Mouse (Mus musculus) CH12.LX (cell line): ENCODE measurements around the gene Jph2. TPM values are rescaled to one million over a fixed set of nuclear protein-coding genes. Genes with fewer than 3 reads are reported as not detected.

Experiments
- DNase-seq: peaks from one replicate; pipeline ENCODE4 v3.0.0-alpha.2; 2013; ENCODE audit errors: extremely low read depth
- H3K27ac ChIP-seq: 2 replicates; pipeline ENCODE4 v1.5.1; 2012; ENCODE audit warnings: low read depth, mild to moderate bottlenecking, control low read depth, moderate library complexity; ENCODE audit not compliant: insufficient read depth
- H3K27me3 ChIP-seq: replicated peaks from 2 replicates; pipeline ENCODE3; 2012; ENCODE audit warnings: inconsistent platforms
- H3K36me3 ChIP-seq, 2 experiments: replicated peaks in 1 of 2; 2 replicates each; pipeline versions ENCODE3 to v1.6.1; 2012; ENCODE audit warnings: inconsistent platforms in 1 of 2, low read length in 1 of 2, mild to moderate bottlenecking in 1 of 2, mixed read lengths in 1 of 2, moderate library complexity in 1 of 2; ENCODE audit not compliant: control insufficient read depth in 1 of 2, insufficient read depth in 1 of 2
- H3K4me1 ChIP-seq, 2 experiments: 2 replicates each; pipeline ENCODE4 v1.6.1; 2012; ENCODE audit warnings: inconsistent platforms in 1 of 2, moderate library complexity in 1 of 2; ENCODE audit not compliant: insufficient read depth in 2 of 2, control insufficient read depth in 1 of 2
- H3K4me2 ChIP-seq: 2 replicates; pipeline ENCODE4 v1.6.1; 2012; ENCODE audit warnings: low read depth, mild to moderate bottlenecking, control low read depth; ENCODE audit not compliant: poor library complexity, insufficient read depth, severe bottlenecking
- H3K4me3 ChIP-seq, 3 experiments: fragments of 150-350 bp in 1 of 3; sonication (generic) in 1 of 3; replicated peaks in 1 of 3; 2 replicates each; pipeline versions ENCODE3 to v1.5.1; 2011 to 2012; ENCODE audit warnings: low read depth in 2 of 3, low read length in 2 of 3, mild to moderate bottlenecking in 2 of 3, moderate library complexity in 2 of 3, control low read depth in 1 of 3, improper control_type of control experiment in 1 of 3, inconsistent platforms in 1 of 3, mixed read lengths in 1 of 3; ENCODE audit not compliant: poor library complexity in 1 of 3
- H3K79me2 ChIP-seq: replicated peaks from 2 replicates; pipeline ENCODE4 v1.6.1; 2012; ENCODE audit warnings: mild to moderate bottlenecking, moderate library complexity; ENCODE audit not compliant: control insufficient read depth, poor library complexity, insufficient read depth, severe bottlenecking; ENCODE audit errors: extremely low read depth
- H3K9ac ChIP-seq: 2 replicates; pipeline ENCODE4 v1.6.1; 2012; ENCODE audit warnings: low read depth, mild to moderate bottlenecking, control low read depth, moderate library complexity; ENCODE audit not compliant: insufficient read depth
- H3K9me3 ChIP-seq: replicated peaks from 2 replicates; pipeline ENCODE3; 2012; ENCODE audit warnings: low read length, inconsistent platforms, mixed read lengths
- BHLHE40 ChIP-seq: IDR thresholded peaks from 2 replicates; pipeline ENCODE4 v1.6.1; 2011; ENCODE audit warnings: mild to moderate bottlenecking, low read depth, low read length, improper control_type of control experiment
- CHD2 ChIP-seq: IDR thresholded peaks from 2 replicates; pipeline ENCODE4 v1.6.1; 2011; ENCODE audit warnings: low read length, improper control_type of control experiment
- E2F4 ChIP-seq: IDR thresholded peaks from 2 replicates; pipeline ENCODE4 v1.6.1; 2011; ENCODE audit warnings: low read depth, low read length, improper control_type of control experiment; ENCODE audit not compliant: insufficient replicate concordance
- ELF1 ChIP-seq: IDR thresholded peaks from 2 replicates; pipeline ENCODE4 v1.6.1; 2014; ENCODE audit warnings: low read depth, mild to moderate bottlenecking, inconsistent platforms, low read length, improper control_type of control experiment
- ETS1 ChIP-seq: conservative IDR thresholded peaks from 2 replicates; pipeline ENCODE4 v1.6.1; 2012; ENCODE audit warnings: low read depth, mild to moderate bottlenecking, inconsistent platforms, low read length, improper control_type of control experiment, moderate library complexity
- HCFC1 ChIP-seq: IDR thresholded peaks from 2 replicates; pipeline ENCODE4 v1.6.1; 2012; ENCODE audit warnings: low read depth, mild to moderate bottlenecking, inconsistent platforms, low read length, improper control_type of control experiment
- JUN ChIP-seq: IDR thresholded peaks from 2 replicates; pipeline ENCODE4 v1.6.1; 2011; ENCODE audit warnings: low read depth, mild to moderate bottlenecking, low read length, improper control_type of control experiment, moderate library complexity; ENCODE audit not compliant: insufficient read depth
- MAFK ChIP-seq: IDR thresholded peaks from 2 replicates; pipeline ENCODE4 v1.6.1; 2011; ENCODE audit warnings: low read length, improper control_type of control experiment; ENCODE audit not compliant: insufficient replicate concordance
- MEF2A ChIP-seq: IDR thresholded peaks from 2 replicates; pipeline ENCODE4 v1.6.1; 2014; ENCODE audit warnings: low read depth, mild to moderate bottlenecking, inconsistent platforms, low read length, improper control_type of control experiment, borderline replicate concordance
- NELFE ChIP-seq: IDR thresholded peaks from 2 replicates; pipeline ENCODE4 v1.6.1; 2011; ENCODE audit warnings: low read depth, low read length, improper control_type of control experiment
- NRF1 ChIP-seq: IDR thresholded peaks from 2 replicates; pipeline ENCODE4 v1.6.1; 2014; ENCODE audit warnings: low read depth, mild to moderate bottlenecking, inconsistent platforms, low read length, improper control_type of control experiment, moderate library complexity
- POLR2A ChIP-seq: IDR thresholded peaks from 2 replicates; pipeline ENCODE4 v1.6.1; 2011; ENCODE audit warnings: low read depth, mild to moderate bottlenecking, improper control_type of control experiment, low read length
- POLR2AphosphoS2 ChIP-seq: IDR thresholded peaks from 2 replicates; pipeline ENCODE4 v1.6.1; 2011; ENCODE audit warnings: low read depth, low read length, improper control_type of control experiment
- SIN3A ChIP-seq: IDR thresholded peaks from 2 replicates; pipeline ENCODE4 v1.6.1; 2012; ENCODE audit warnings: low read length, improper control_type of control experiment, inconsistent platforms
- SMC3 ChIP-seq: IDR thresholded peaks from 2 replicates; pipeline ENCODE4 v1.6.1; 2011; ENCODE audit warnings: low read depth, low read length, improper control_type of control experiment
- TCF12 ChIP-seq: IDR thresholded peaks from 2 replicates; pipeline ENCODE4 v1.6.1; 2014; ENCODE audit warnings: low read depth, mild to moderate bottlenecking, inconsistent platforms, low read length, improper control_type of control experiment
- UBTF ChIP-seq: IDR thresholded peaks from 2 replicates; pipeline ENCODE4 v1.6.1; 2012; ENCODE audit warnings: low read depth, mild to moderate bottlenecking, inconsistent platforms, low read length, improper control_type of control experiment, moderate library complexity
- USF2 ChIP-seq: conservative IDR thresholded peaks from 2 replicates; pipeline ENCODE4 v1.6.1; 2011; ENCODE audit warnings: low read depth, low read length, improper control_type of control experiment
- ZMIZ1 ChIP-seq: IDR thresholded peaks from 2 replicates; pipeline ENCODE4 v1.6.1; 2012; ENCODE audit warnings: low read depth, mild to moderate bottlenecking, inconsistent platforms, low read length, improper control_type of control experiment
- ZNF384 ChIP-seq: IDR thresholded peaks from 2 replicates; pipeline ENCODE4 v1.6.1; 2012; ENCODE audit warnings: low read depth, low read length, improper control_type of control experiment, inconsistent platforms
- dilution Hi-C: fragments of 300-500 bp; cut with MboI; formaldehyde crosslinking; loops from 2 replicates; pipeline ENCODE4 v1.14.3; 2020; ENCODE audit warnings: low sequenced_read_pairs; ENCODE audit not compliant: extremely low pct_unique_long_range_greater_than_20kb, extremely low pct_ligation_motif_present
- in situ Hi-C: fragments of 300-500 bp; cut with MboI; formaldehyde crosslinking; loops from 3 replicates; pipeline ENCODE4 v1.14.3; 2019; ENCODE audit warnings: low sequenced_read_pairs, low pct_ligation_motif_present, low pct_unique_long_range_greater_than_20kb, mixed read lengths
- polyA plus RNA-seq: library from polyadenylated mRNA; unstranded; fragments of >175 nt; gene quantifications from 2 replicates; pipeline ENCODE4 v1.2.1, GENCODE M21; 2012; ENCODE audit warnings: low read depth; ENCODE audit not compliant: insufficient read length
- total RNA-seq, 2 experiments: library from RNA; depleted of rRNA; stranded (reverse); fragments of 300-350 nt in 1 of 2; fragments of >200 nt in 1 of 2; gene quantifications; 2 replicates each; pipeline ENCODE4 v1.2.3; 2012 to 2014

Jph2 gene
- total and polyA plus RNA-seq, 3 experiments = not detected

DNA sequence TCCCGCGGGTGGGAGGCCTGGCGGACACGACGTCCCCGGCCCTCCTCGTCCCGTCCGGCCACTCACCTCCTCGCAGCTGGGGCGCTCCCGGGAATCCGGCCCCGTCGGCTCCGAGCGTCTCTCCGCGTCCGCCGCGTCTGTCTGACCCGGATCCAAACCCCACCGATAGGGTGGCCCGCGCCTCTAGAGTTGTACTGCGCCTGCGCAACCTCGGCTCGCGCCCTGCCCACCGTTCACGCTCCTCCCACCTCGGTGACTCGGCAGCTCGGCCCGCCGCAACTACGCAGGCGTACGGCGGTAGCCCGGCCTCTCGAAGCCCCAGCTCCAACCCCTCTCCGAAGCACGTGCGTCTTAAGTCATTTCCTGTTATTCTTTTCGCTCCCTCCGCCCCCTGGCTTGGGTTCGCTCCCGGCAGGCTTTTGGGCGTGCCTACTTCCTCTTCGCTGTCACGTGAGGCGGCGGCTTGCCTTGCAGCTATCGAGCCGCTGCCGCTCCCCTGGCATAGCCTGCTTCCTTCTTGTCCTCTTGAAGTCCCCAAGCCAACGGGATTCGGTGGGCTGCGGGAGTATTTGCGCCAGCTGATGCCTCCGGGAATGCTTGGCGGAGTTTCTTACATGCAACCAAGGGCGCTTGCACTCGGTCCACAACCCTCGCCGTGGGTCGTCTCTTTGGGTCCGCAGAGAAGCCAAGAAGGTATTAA is 21.7 kb upstream of the Jph2 start (continued):
- TF ChIP-seq ZNF384 (peak; percentile 45; the same call in 1 of the 2 replicates), POLR2AphosphoS2 (peak; percentile 70; the same call in 1 of the 2 replicates), ETS1 (peak; percentile 80), MEF2A (no peak; the same call in 1 of the 2 replicates), SMC3 (no peak), SIN3A (peak; percentile 98), JUN (no peak), ZMIZ1 (peak; percentile 79), TCF12 (peak; percentile 63), E2F4 (no peak)

- DNase-seq = peak; percentile 41
- TF ChIP-seq SIN3A (no peak; the same call in 1 of the 2 replicates), NELFE (no peak), ZNF384 (no peak), POLR2A (no peak; the same call in 1 of the 2 replicates), USF2 (no peak), BHLHE40 (no peak), E2F4 (peak; percentile 60; the same call in 1 of the 2 replicates), MAFK (no peak), JUN (no peak), HCFC1 (no peak), NRF1 (no peak), POLR2AphosphoS2 (no peak), CHD2 (no peak), UBTF (peak; percentile 64), ELF1 (no peak)
- TF ChIP-seq, all 38 proteins: peak for 2
- dilution Hi-C loops = no loop called here
- Histone ChIP-seq H3K4me1 (peaks cover 9 to 28% of the 10 kb centered on the region in 2 experiments), H3K27me3 (no peaks in the 10 kb centered on the region), H3K9me3 (no peaks in the 10 kb centered on the region), H3K27ac (peak overlapping the region; percentile 38), H3K79me2 (peaks cover 35% of the 10 kb centered on the region), H3K9ac (peak overlapping the region; percentile 83), H3K4me3 (peak overlapping the region; percentile 86 to 97 (median 95)), H3K36me3 (peaks cover 10 to 32% of the 10 kb centered on the region in 2 experiments), H3K4me2 (peak overlapping the region; percentile 92; the same call in 1 of the 2 replicates)
- in situ Hi-C loops = loop anchor here (10.0 kb wide), 1 partner anchor 324 kb away; no protein-coding TSS in a partner anchor
Observed at GRCm38 (mm10) chr2:163418841-163419345, 21.1 kb upstream of the Jph2 start.
